Mouse (Mus musculus) urinary bladder, adult 18-20 months (tissue): Measurements from ENCODE around the gene Adamtsl4.
"Not testable (repeated sequence)": the region's sequence is repeated elsewhere in the genome, so short reads cannot be mapped to it uniquely, and the experiment has no call there.

Experiments used
- DNase-seq, 2 experiments: peaks; one replicate each; pipeline ENCODE4 v3.0.0; 2022; ENCODE audit warnings: low spot score in 2 of 2, mixed read lengths in 2 of 2

Adamtsl4 gene

DNA sequence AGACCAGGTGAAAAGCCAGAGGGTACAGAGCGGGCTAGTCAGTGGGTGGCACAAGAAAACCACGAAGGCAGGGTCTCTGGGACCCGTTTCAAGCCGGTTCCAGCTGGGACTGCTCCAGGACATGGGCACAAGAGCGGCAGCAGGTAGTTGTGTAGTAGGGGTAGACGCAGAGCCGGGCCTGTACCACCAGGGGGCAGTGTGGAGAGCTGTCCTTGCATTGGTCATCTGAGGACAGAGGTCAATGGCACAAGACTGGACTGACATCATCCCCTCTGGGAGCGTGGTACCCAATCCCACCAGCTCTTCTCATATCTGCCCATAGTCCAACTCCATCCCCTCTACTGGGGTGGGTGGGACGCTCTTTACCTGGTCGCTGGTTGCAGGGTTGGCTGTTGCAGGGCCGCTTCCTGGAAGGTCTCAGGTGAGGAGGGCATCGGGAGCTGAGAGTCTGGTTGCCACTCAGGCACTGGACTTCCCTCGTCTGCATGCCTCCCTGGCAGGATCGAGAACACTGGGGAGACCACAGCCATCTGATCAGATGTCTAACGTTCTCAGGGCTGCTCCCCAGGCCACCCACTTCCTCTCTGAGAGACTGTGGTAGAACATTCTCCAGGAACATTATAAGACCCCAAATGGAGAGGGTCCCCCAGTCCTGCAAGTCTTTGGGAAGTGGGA is 10.8 kb downstream of the Adamtsl4 start:
- DNase-seq, result peak in 1 of 2 experiments; percentile 62

DNA sequence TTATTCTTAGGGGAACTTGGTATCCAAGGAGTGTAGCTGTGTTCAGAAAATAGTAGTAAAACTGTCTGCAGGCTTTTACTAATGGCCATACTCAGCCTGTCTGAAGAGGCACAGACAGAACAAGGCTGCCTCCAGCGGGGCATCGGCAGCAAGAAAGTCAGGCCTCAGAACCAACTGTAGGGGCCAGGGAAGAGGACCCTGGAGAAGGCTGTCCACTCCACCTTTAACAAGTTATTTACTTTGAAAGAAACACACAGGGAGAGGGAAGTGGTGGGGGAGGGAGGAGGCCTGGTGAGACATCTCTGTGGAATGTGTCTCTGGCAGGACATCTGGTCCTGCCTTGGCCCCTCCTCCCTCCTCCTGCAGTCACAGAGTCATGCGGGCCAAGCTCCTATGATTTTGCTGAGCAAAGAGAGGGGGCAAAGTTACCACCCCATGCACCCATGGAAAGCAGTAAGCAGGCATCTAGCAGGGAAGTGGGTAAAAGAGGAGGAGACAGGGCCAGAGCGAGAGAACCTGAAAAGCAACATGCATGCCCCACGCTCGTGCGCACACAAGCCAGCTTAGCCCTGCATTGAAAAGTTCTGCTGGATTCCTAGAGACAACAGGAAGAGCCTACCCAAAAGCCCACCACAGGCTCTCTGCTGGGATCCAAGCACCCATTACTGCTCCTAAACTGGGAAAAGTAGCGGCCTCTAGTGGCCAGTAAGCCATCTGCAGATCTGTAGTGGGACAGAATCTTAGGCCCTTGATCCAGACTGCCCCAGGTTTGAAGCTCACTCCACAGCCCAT is 12.2 kb downstream of the Adamtsl4 start:
- peak; percentile 57 to 85 for DNase-seq

DNA sequence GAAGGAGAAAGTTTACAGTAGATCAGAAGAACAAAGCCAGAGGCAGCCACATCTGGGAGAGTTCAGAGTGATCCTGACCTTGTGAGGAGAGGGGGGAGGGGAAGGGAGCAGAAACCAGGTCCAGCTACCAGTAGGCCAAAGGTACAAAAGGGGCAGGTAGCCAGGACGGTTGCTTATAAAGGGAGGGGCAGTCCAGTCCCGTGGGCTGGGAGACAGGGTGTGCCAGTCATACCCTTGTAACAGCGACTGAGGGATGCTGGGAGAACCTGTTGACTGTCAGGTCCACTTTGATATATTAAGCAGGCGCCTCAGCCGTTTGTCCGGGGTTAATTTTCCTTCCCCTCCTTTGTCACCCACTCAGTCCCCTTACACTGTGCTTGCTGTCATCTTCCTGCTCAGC is 12.9 kb downstream of the Adamtsl4 start:
- DNase-seq, result no peak

DNA sequence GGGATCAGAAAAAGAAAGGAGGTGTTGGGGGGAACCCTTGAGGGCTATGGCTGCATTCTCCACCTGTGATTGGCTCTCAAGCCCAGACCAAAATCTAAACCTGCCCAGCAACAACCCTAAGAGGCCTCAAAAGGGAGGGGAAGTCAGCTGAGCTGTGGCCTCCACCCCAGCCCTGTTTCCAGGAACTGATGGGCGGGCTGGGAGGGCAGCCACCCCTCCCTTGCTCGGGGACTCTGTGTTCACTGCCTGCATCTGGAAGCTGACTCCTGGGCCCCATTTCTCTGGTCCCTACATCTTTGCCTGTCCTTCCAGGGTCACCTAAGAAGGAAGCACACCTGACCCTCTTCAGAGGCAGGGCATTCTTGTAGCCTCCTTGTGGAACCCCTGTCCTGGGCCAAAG is 13.5 kb downstream of the Adamtsl4 start:
- peak in 1 of 2 experiments; percentile 81 for DNase-seq

DNA sequence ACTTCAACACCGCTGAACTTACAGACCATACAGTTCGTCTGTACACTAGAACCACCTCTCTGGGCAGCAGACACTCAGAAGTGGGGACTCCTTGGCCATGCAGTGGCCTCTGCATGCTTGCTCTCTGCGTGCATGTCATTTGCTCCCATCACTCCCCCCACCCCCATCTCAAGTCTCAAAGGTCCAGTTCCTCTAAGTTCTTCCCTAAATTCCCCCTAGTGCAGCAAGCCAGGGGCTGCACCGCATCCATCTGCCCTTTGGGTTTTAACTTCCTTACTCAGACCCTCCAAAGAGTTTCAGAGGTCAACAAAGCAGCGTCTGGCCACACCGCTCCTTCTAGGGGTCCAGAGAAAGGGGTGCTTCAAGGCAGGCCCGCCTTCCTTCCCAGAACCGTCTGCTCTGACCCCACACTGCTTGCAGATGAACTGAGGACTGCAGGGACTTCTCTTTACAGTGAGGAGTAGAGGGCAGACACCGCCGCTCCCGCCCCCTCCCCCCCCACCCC is 14.0 kb downstream of the Adamtsl4 start:
- DNase-seq, result no peak

DNA sequence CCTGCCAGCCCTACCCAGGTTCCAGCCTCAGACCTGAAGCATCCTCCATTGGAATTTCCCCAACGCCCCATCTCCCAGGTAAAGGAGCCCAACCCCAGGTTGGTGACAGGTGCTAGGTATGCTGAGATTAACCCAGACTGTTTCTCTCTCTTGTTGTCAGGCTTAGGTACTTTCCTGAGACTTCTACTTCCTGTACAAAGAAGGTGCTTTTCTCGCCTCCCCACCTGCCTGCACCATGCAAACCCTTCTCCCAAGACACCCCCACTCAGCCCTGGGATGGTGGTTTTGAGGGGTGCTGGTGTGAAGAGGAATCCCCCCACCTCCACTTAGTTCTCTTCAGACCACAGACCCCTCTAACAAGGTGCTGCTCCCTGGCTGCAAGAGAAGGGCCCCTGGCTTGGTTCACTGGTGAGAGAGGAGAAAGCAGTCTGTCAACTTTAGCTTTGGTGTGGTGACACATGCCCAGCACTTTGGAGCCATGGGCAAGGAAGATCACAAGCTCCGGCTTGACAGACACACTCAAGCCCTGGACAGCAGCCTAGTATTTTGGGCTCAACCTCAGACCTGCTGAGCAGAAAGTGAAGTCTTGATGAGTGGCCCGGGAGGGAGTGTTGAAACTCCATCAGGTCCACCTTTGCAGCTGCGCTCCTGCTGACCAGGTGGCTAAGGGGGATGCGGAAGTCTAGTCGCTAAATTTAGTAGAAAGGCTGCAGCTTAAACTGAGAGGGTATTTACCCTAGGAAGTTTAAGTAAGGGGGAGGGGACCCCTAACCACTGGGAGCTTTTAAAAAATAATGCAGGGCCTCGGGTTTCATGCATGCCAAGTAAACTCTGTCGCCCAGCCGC is 14.6 kb downstream of the Adamtsl4 start:
- no peak for DNase-seq

DNA sequence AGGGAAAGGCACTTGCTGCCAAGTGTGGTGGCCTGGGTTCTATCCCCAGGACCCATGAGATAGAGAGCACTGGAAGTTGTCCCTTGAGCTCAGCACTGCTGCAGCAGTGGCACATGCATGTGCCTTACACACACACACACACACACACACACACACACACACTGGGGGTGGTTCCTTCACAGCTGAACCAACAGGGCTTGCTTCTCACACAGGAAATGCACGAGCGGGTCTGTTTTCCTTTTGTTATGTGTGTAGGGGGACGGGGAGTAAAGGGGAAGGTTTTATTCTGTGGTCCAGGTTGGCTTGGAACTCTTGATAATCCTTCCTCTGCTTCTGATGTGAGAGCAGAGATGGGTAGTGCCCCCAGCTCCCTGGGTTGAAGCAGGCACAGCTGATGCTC is 15.3 kb downstream of the Adamtsl4 start:
- no peak for DNase-seq

DNA sequence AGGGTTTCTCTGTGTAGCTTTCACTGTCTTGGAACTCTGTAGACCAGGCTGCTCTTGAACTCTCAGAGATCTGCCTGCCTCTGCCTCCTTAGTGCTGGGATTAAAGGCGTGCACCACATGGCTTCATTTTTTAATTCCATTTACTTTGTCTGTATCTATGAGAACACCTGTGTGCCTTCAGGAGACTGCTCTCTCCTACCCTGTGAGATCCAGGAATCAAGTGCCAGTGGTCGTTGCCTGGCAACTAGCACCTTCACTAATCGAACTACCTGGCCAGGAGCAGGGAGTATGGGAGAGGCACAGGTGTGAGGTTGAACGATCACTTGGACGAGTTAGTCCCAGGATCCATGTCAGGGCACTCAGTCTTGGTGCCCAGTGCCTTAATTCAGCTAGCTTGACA is 16.5 kb downstream of the Adamtsl4 start:
- DNase-seq, result no peak

DNA sequence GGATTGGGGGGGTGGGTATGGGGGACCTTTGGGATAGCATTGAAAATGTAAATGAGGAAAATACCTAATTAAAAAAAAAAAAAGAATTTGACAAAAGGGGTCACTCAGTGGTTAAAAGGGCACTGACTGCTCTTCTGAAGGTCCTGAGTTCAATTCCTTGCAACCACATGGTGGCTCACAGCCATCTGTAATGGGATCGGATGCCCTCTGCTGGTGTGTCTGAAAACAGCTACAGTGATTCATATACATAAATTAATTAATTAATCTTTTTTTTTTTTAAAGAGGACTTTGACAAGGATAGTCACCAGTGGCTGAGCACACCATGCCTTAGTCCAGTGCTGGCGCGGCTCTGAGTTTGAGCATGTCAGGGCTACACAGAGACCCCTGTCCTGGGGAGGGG is 17.3 kb downstream of the Adamtsl4 start:
- not testable (repeated sequence) for DNase-seq

DNA sequence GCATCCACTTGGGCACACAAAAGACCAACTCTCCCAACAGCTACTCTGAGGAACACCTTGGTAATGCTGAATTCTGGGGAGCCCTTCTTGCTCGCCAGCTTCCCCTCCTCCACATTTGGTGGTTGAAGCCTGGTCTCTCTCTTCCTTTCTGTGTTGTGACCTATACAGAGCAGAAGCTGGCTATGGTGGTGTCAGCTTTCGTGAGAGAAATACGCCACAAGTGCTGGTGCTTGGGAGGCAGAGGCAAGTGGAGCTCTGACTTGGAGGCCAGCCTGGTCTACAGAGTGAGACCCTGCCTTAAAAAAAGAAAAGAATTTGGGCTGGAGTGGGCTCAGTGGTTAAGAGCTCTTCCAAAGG is 18.4 kb downstream of the Adamtsl4 start:
- DNase-seq, result no peak

DNA sequence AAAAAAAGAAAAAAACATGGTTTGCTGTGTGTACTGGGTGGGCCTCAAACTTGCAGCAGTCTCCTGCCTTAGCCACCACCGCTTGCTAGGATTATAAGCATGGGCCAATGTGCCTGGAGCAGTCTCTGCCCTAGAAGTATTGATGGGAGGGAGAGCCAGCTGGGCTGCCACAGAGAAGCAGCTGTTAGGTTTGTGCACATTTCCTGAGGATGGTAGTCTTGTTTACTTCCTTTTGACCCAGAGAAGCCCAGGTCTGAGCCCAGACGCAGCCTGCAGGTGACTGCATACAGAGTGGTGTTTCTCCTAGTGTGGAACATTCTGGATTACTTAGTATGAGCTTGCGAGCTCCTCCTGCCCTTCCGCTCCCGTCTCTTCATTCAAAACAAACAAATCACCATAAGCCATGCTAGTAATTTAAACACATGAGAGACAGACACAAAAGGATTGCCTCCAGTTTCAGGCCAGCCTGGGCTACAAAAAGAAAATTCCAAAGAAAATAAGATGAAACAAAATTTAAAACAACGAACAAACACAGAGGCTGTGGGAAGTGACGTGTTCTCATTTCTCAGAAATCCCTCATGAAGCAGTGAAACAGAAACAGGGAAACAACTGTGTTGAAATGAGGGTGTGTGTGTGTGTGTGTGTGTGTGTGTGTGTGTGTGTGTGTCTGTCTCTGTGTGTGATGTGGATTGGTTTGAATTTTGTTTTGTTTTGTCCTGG is 19.0 kb downstream of the Adamtsl4 start:
- DNase-seq, result no peak

DNA sequence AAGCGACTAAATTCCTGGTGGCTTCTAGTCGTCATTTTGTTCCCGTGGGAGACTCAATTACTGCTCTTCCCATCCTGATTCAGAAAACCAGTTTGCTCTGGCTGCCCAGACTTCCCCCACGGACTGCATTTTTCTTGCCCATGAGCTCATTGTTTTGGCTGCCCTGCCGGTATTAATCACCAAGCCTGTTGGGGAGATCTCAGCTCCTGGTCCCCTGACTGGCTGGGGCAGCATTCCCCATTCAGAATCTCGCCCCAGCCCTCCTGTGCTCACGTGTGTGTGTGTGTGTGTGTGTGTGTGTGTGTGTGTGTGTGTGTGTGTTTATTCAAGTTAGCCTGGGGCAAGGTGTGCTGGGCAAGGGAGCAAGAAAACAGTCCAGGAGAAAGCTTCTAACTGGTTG is 19.7 kb downstream of the Adamtsl4 start:
- peak in 1 of 2 experiments; percentile 77 for DNase-seq

DNA sequence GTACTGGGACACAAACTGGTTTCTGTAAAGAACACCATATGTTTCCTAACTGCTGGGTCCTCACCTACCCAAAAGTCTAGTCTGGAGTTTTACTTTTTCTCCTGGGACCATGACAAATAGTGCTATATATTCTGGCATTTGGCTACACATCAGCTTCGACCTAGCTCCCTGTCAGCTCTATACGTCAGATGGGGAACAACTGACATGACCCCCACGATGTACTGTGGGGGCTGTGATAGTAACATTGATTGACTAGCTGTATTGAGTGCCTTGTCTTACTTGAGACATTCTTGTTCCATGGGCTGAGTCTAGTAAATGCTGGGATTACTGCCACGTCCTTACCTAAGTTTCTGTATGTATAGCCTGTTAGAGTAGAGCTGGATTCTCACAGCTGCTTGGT is 20.2 kb downstream of the Adamtsl4 start:
- no peak for DNase-seq

DNA sequence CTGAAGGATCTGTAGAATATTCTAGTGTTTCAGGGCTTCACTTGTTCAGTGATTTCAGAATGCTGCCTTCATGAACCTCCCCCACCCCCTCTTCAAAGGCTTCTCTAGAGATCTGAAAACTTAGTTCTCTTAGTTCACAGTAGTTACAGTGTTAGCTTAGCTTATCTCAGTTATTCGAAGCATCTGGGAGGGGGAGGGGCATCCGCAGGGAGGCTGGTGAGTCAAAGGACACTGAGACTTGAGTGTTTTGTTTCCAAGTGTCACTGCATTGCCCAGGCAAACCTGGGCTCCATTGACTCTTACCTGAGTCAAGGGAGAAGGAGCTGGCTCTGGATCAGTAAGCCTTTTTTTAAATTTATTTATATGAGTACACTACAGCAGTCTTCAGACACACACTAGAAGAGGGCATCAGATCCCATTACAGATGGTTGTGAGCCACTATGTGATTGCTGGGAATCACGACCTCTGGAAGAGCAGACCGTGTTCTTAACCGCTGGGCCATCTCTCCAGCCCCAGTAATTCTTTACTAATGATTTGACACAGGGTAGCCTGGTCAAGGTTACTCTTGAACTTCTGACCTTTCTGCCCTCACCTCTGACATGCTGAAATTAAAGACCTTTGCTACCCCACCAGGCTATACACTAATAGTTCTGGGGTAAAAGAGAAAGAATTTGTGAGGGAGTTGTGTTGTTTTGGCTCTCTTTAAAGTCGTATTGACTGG is 21.4 kb downstream of the Adamtsl4 start:
- DNase-seq, result peak in 1 of 2 experiments; percentile 74

DNA sequence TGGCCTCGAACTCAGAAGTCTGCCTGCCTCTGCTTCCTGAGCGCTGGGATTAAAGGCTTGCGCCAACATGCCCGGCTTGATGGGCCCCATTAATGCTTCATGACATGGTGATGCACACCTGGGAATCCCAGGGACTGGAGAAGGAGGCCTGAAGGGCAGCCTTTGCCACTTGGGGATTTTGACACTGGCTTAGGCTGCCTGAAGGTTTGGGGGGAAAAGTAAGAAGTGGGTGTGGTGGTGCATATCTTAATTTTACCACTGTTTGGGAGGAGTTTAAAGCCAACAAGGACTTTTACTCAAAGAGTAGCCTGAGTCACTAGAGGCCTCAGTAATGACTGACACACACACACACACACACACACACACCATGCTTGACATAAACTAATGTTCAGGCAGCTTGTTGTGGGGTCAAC is 22.8 kb downstream of the Adamtsl4 start:
- no peak for DNase-seq

DNA sequence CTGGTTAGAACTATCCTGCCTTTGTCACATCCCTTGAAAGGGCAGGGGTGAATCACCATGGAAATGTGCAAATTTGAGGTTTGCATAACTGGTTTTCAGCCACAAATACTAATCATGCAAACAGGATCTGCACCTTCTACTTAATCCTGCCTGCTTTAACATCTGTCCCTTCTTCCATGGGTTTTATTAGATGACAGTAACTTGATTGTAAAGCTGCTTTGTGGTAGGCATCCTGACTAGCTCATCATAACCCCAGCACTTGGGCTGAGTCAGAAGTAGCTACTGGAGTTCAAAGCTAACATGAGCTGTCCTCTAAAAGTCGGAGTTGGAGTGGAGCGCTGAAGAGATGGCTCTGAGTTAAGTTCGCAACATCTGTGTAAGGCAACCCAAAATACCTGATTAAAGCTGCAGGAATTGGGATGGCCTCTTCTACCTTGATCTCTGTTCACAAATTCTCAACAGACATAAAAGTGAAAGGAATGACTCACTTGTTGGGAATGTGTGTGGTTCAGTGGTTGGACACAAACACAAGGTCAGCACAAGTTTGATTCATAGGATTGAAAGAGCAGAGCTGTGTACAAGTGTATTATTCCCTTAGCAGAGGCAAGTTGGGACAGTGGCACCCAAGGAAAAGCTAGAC is 23.6 kb downstream of the Adamtsl4 start:
- DNase-seq, result no peak

DNA sequence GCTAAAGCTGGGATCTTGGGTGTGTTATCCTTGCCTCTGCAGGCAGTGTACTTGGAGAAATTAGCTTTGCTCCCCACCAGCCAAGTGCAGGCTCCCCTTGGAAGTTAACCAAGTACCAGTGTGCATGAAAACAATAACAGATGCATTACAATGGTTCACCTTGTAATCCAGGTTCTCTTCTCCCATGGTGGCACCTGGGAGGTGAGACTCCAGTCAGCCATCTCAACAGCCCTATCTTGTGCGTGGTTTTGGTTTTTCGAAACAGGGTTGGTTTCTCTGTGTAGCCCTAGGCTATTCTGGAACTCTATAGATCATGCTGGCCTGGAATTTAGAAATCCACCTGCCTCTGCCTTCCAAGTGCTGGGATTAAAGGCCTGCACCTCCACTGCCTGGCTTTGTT is 24.2 kb downstream of the Adamtsl4 start:
- no peak for DNase-seq

DNA sequence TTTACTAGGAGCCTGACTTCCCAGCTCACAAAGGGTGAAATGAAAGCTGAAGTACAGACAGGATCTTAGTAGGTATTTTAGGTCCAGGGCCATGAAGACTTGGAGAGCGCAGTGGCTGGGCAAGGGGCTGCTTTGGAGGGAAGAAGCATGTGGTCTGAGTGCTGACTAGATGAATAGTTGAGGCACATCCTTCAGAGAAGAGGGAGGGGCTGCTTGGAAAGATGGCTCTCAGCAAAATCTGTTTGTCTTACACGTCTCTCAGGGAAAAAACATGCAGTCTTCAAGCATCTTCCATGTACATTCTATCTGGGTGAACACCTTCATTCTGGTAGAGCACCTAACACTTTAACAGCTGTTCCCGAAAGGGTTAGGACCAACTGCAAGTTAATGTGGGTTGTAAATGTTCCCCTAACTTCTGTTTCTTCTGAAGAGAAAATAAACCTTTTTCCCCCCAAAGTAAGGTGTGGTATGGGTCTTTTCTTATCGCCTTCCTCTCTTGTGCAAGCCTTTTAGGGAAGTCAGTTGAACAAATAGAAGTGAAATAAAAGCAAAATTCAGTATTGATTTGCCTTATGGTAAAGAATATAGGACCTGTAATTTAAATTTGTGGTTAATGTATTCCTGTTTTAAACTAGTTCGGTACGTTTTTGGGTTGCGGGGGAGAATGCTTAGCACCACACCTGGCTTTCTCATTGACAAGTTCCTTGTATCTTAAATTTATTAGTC is 24.8 kb downstream of the Adamtsl4 start:
- no peak for DNase-seq

DNA sequence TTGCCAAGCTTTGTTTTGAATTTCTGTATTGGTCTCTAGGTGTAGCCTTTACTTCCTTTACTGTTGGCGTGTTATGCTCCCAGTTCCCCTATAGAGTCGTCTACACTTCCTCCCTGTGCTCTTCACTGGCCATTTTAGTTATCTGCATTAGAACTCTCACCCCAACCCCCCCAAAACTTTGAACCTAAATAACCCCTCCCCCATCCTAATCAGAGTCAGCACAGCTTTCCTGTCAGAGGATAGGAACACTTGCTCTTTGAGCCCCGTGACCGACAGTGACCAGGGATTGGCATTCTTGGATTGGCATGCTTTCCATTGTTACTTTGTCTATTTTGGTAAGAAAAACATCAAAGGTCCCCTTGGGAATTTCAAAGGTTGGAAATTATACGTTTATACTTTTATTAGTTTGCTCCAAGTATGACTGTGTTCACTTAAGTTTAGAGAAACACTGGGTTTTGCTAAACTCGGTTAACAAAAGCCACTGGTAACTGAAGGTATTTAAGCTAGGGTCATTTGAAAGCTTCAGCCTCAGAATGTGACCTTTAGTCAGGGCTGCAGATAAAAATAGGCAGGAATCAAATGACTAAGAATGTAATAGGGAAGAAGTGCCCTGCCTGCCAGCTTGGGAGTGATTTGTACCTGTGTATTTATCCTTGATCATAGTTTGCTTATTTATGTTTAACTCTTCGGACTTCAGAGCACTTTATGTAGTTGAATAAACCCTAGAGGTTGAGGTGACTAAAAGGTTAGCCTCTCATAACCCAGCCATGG is 25.6 kb downstream of the Adamtsl4 start:
- no peak for DNase-seq
